Mouse (Mus musculus) ES-E14 (cell line): ENCODE data around the gene 1110002E22Rik.

Experiments used
- MAFK ChIP-seq: IDR thresholded peaks from 2 replicates; pipeline ENCODE4 v1.6.1; 2014; ENCODE audit warnings: mild to moderate bottlenecking, low read depth, low read length, inconsistent platforms; ENCODE audit not compliant: insufficient read depth
- ZC3H11A ChIP-seq: IDR thresholded peaks from 2 replicates; pipeline ENCODE4 v1.6.1; 2012; ENCODE audit warnings: low read depth, mild to moderate bottlenecking, inconsistent platforms, low read length, borderline replicate concordance

- TF ChIP-seq ZC3H11A (no peak), MAFK (no peak)
Observed at GRCm38 (mm10) chr3:138049555-138049954, 15.3 kb upstream of the 1110002E22Rik start.
